Mouse (Mus musculus) embryonic facial prominence, embryonic 10.5 days (tissue): ENCODE measurements around the gene Gm5460. TPM values are rescaled to one million over a fixed set of nuclear protein-coding genes. Genes with fewer than 3 reads are reported as not detected.

Source experiments
- DNase-seq: peaks from one replicate; pipeline ENCODE4 v3.0.0-alpha.2; 2017; ENCODE audit warnings: low spot score
- H3K27ac ChIP-seq: fragments of 300-500 bp; sonication (generic); replicated peaks from 2 replicates; pipeline ENCODE4 v1.5.1; 2016; ENCODE audit warnings: mild to moderate bottlenecking
- H3K27me3 ChIP-seq: fragments of 300-500 bp; sonication (generic); replicated peaks from 2 replicates; pipeline ENCODE4 v1.6.1; 2016; ENCODE audit warnings: low read depth, mild to moderate bottlenecking; ENCODE audit not compliant: poor library complexity, severe bottlenecking
- H3K36me3 ChIP-seq: fragments of 300-500 bp; sonication (generic); replicated peaks from 2 replicates; pipeline ENCODE4 v1.6.1; 2016; ENCODE audit warnings: mild to moderate bottlenecking, moderate library complexity
- H3K4me1 ChIP-seq: fragments of 300-500 bp; sonication (generic); 2 replicates; pipeline ENCODE4 v1.6.1; 2016
- H3K4me3 ChIP-seq: fragments of 300-500 bp; sonication (generic); 2 replicates; pipeline ENCODE4 v1.5.1; 2016; ENCODE audit warnings: mild to moderate bottlenecking, moderate library complexity
- H3K9me3 ChIP-seq: fragments of 300-500 bp; sonication (generic); 2 replicates; pipeline ENCODE4 v1.6.1; 2016; ENCODE audit warnings: mild to moderate bottlenecking
- WGBS: fragments of 180-500 bp; shearing (Covaris S2); methylation state at CpG from one replicate; pipeline ENCODE4 v1.1.7; 2016; 5-methylcytosine and 5-hydroxymethylcytosine counted together
- polyA plus RNA-seq: library from polyadenylated mRNA; unstranded; fragments of >200 nt; fragmentation: Nextera tagmentation; extraction: Ambion mirVana; gene quantifications from 2 replicates; pipeline ENCODE4 v1.2.1, GENCODE M21; 2016

Gm5460 gene
- polyA plus RNA-seq = not detected in 2 replicates

DNA sequence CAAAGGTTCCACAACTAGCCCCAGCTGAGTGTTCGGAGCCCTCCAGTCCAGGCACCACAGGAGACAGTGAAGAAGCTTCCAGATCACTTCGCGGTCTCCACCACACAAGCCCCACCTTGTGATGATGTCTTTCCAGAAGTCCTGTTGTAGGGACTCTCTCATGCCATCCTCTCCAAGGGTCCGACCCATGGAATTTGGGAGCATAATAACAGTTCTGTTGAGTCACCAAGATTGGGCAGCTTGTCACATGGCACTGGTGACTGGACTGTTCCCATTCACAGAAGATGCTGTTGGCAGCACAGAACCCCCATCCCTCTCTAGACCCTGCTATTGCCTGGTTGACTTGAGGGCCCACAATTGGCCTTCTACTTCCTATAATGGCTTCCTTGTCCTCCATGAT is at the start of gene Gm5460:
TSS of gene Gm5460 (plus strand) at position 378 of the 400 bp plus-strand sequence.
- DNase-seq = no peak
- Histone ChIP-seq H3K36me3 (no peaks in the 10 kb centered on the region), H3K4me1 (no peaks in the 10 kb centered on the region), H3K27ac (no peak within 1 kb of the TSS), H3K9me3 (no peaks in the 10 kb centered on the region), H3K4me3 (no peak within 1 kb of the TSS), H3K27me3 (no peaks in the 10 kb centered on the region)
- 94% methylated on average over 4 of the region's 4 CpGs for WGBS

DNA sequence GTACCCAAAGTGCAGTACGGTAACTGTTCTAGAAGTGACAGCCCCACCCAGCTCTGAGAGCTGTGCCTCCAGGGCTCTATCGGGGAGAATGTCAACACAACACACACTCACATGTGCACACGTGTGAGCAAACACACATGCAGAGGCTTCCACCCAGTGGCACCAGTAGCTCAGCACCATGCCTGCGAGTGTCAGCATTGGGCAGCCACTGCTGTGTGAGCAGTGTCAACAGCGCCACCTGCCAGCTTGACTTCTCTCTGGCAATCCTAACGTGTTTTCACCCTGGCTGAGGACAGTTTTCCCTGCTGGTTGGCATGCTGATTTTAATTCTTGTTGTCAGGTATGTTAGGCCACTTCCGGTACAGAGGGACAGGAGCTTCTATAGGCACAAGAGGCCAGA is 43.9 kb upstream of the Gm5460 start:
- Histone ChIP-seq H3K4me1 (0 out of 2 replicates have a peak, but pooled peaks cover under 1% of the 10 kb centered on the region), H3K36me3 (no peaks in the 10 kb centered on the region), H3K9me3 (no peaks in the 10 kb centered on the region), H3K27ac (no peak overlapping the region), H3K27me3 (peaks cover 23% of the 10 kb centered on the region), H3K4me3 (no peak overlapping the region)
- DNase-seq = peak; percentile 25
- 50% methylated on average over 7 of the region's 7 CpGs for WGBS

DNA sequence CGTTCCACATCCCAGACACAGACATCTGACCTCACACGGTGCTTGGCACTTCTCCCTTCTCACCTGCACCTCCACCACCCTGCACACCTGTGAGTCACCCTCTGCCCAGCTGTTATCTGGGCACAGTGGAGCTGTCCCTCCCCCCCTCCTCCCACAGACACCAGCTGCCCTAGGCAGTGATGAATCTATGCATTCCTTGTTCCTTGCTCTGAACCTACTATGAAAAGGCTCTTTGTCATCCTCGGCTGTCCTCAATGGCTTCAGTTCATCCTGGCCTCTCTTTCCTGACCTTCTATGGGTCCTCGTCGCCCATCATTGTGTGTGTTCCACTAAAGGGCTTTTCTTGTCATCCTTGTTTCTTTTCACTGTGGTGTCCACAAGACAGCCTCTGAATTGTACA is 41.8 kb upstream of the Gm5460 start:
- Histone ChIP-seq H3K4me1 (peaks cover 11% of the 10 kb centered on the region; the same call in 1 of the 2 replicates), H3K36me3 (no peaks in the 10 kb centered on the region), H3K27ac (no peak overlapping the region), H3K27me3 (peaks cover 43% of the 10 kb centered on the region), H3K9me3 (no peaks in the 10 kb centered on the region), H3K4me3 (no peak overlapping the region)
- 38% methylated on average over 5 of the region's 5 CpGs for WGBS
- no peak for DNase-seq

DNA sequence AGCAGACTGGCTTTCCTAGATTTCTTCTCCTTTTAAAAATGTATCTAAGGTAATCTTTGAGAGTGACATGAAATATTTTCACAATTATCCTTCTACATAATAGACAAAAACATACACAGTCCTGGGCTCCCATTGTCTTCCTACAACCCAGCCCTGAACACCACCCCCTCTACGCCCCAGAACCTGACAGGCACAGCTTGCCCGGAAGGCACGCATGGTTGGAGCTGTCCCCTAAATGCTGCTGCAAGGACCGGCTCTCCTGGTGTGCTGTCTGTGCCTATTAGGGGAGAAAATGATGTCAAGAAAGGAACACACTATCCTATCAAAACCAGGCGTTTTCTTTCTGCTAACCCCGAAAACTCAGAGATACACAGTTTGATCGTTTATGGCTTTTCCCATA is 38.8 kb upstream of the Gm5460 start:
- Histone ChIP-seq H3K27me3 (peaks cover 46% of the 10 kb centered on the region), H3K4me1 (peaks cover 11% of the 10 kb centered on the region; the same call in 1 of the 2 replicates), H3K4me3 (peak overlapping the region; percentile 59; the same call in 1 of the 2 replicates), H3K9me3 (no peaks in the 10 kb centered on the region), H3K27ac (no peak overlapping the region), H3K36me3 (no peaks in the 10 kb centered on the region)
- WGBS = 31% methylated on average over 7 of the region's 7 CpGs
- peak; percentile 32 for DNase-seq

DNA sequence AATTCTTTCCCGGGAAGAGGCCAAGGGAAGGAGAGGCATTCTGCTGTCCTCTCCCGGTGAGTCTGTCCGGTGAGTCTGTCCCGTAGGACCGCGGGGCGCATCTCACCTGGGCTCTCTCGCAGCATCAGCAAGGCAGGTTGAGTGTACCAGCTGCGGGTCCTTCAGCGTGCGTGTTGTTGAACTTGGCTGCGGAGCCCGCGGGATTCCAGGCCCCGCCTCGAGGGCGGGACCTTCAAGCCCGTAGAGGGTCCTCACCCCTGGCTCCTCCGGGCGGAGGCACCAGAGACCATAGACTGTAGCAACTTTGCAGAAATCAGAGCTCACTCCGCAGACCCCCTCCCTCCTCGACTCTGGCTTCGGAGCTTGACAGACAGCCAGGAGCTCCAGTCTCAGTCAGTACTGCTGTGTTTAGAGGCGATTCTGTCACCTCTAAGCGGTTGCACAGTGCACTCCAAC is 37.9 kb upstream of the Gm5460 start, which contains the start of gene Zfp488:
TSS of gene Zfp488 (minus strand) at position 161 of the 456 bp plus-strand sequence.
- WGBS = 3% methylated on average over 25 of the region's 25 CpGs
- DNase-seq = peak; percentile 70
- no peak within 1 kb of the TSS for H3K27ac ChIP-seq
- peaks cover 11% of the 10 kb centered on the region; the same call in 1 of the 2 replicates for H3K4me1 ChIP-seq
- H3K9me3 ChIP-seq = no peaks in the 10 kb centered on the region
- peaks cover 46% of the 10 kb centered on the region for H3K27me3 ChIP-seq
- H3K36me3 ChIP-seq = no peaks in the 10 kb centered on the region
- peak within 1 kb of the TSS; percentile 59 for H3K4me3 ChIP-seq

DNA sequence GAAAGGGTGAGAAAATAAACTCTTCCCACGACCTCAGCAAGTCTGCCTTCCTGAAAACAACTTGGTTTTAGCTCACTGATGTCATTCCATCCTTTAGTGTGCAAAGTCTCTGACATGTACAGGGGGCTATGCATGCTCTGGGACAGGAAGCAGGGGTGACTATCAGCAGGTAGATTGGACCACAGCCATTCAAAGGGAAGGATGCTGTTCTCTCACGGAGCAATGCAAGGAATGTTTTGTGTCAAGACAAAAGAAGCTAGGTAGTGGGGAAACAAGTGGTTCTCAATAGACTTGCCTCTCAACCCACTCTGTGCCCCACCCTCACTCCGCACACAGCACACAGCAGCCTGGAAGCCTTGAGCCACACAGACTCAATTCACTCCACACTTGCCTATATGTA is 27.4 kb upstream of the Gm5460 start:
- Histone ChIP-seq H3K4me3 (no peak overlapping the region), H3K9me3 (no peaks in the 10 kb centered on the region), H3K27ac (no peak overlapping the region), H3K36me3 (no peaks in the 10 kb centered on the region), H3K27me3 (0 out of 2 replicates have a peak, but pooled peaks cover 8% of the 10 kb centered on the region), H3K4me1 (no peaks in the 10 kb centered on the region)
- 52% methylated on average over 3 of the region's 3 CpGs for WGBS
- no peak for DNase-seq

DNA sequence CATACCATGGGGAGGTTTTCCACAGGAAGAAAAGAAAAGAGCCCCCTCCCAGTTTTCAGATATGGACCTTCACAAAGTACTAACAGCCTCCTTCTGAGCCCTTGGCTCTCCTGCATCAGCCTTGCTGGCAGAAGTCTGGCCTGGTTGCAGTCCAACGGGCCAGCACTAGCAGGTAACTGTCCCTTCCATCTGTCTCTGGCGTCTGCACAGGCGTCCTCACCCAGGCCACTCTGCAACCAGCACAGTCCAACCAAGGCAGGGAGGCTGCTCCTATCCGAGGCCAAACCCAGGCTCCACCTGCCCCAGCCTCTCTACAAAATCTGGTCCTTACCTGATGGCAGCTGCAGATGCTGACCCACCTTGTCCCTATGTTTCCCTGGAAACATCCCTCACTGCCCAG is 24.6 kb upstream of the Gm5460 start:
- DNase-seq = no peak
- WGBS = 87% methylated on average over 4 of the region's 4 CpGs
- H3K4me3 ChIP-seq = no peak overlapping the region

DNA sequence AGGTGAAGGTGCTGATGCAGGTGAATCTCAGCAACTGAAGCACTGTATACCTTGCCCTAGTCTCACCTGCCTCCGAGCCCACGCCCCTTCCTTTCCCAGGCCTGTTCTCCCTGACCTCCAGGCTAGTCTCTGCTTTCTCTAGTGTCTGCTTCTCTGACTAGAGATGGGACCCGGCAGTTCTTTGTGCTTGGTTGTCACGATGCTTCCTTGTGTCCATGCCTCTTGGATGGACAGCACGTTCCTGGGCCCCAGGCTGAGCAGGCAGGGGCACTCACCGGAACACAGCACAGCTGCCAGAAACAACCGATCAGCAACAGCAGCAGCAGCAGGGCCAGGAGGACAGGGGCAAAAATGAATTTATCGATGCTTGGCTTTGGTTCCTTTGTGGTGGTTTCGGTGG is 23.5 kb upstream of the Gm5460 start:
- H3K9me3 ChIP-seq = no peaks in the 10 kb centered on the region
- H3K4me1 ChIP-seq = 0 out of 2 replicates have a peak, but pooled peaks cover 9% of the 10 kb centered on the region
- 0 out of 2 replicates have a peak, but pooled peaks cover 8% of the 10 kb centered on the region for H3K27me3 ChIP-seq
- H3K27ac ChIP-seq = no peak overlapping the region
- H3K4me3 ChIP-seq = no peak overlapping the region
- no peak for DNase-seq
- WGBS = 91% methylated on average over 9 of the region's 9 CpGs
- H3K36me3 ChIP-seq = no peaks in the 10 kb centered on the region

More for the DNA sequence above, 24.6 kb upstream of the Gm5460 start:
- 0 out of 2 replicates have a peak, but pooled peaks cover 8% of the 10 kb centered on the region for H3K27me3 ChIP-seq
- no peaks in the 10 kb centered on the region for H3K36me3 ChIP-seq
- no peaks in the 10 kb centered on the region for H3K9me3 ChIP-seq
- H3K4me1 ChIP-seq = 0 out of 2 replicates have a peak, but pooled peaks cover 2% of the 10 kb centered on the region
- no peak overlapping the region for H3K27ac ChIP-seq

DNA sequence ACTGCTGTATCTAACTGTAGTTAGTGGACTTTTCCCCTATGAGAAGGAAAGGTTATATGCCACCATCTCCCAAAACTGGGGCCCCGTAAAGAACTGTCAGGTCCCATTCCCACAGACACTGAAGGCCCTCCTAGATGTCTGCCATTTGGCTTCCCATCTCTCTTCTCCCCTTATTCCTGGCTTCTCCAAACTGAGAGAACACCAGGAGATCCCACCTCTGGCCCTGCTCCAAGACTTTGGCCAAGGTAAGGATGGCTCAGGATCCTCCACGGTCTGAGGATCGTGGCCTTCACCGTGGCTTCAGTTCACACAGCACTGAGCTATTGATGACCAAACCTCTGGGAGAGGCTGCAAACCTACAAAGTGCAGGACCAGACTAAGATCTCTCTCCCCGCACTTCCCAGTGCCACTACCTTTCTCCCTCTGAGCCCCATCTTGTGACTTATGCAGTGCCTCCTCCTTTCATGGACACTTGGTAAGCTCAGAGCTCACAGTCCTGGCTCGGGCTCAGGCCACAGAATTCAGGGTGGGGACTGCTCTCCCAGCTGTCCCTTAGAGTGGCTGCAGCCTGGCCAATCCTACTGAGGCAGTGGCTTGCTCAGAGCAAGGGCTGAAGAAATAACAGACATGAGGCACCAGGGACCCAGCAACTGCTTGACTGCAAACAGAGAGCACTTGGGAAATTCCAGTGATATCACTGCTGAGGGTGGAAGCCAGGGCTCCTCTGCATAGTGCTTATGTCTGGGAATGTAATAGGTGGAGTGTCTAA is 22.9 kb upstream of the Gm5460 start:
- H3K4me3 ChIP-seq = no peak overlapping the region
- no peak for DNase-seq
- H3K9me3 ChIP-seq = no peaks in the 10 kb centered on the region
- H3K36me3 ChIP-seq = no peaks in the 10 kb centered on the region
- H3K4me1 ChIP-seq = 0 out of 2 replicates have a peak, but pooled peaks cover 9% of the 10 kb centered on the region
- 0 out of 2 replicates have a peak, but pooled peaks cover 8% of the 10 kb centered on the region for H3K27me3 ChIP-seq
- WGBS = 88% methylated on average over 6 of the region's 6 CpGs
- no peak overlapping the region for H3K27ac ChIP-seq

DNA sequence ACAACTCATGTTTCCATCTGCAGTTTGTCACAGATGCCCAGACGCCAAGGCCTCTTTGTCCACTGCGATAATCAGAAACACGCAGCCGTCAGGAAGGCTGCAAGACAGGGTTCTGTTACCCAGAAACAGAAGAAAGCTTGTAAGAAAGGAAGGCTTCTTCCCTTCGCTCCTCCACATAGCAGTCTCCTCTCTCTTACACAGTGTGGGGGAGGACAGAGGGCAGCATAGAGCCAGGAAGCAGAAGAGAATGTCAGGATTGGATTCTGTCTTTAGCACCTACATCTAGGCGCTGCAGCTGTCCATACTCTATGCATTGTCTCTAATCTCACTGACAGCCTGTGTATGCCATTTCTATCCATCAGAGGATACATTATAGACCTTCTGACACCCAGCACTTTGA is 19.1 kb upstream of the Gm5460 start:
- Histone ChIP-seq H3K9me3 (no peaks in the 10 kb centered on the region), H3K4me3 (no peak overlapping the region), H3K36me3 (no peaks in the 10 kb centered on the region), H3K4me1 (0 out of 2 replicates have a peak, but pooled peaks cover 9% of the 10 kb centered on the region), H3K27me3 (no peaks in the 10 kb centered on the region), H3K27ac (no peak overlapping the region)
- 55% methylated on average over 6 of the region's 6 CpGs for WGBS
- DNase-seq = no peak

DNA sequence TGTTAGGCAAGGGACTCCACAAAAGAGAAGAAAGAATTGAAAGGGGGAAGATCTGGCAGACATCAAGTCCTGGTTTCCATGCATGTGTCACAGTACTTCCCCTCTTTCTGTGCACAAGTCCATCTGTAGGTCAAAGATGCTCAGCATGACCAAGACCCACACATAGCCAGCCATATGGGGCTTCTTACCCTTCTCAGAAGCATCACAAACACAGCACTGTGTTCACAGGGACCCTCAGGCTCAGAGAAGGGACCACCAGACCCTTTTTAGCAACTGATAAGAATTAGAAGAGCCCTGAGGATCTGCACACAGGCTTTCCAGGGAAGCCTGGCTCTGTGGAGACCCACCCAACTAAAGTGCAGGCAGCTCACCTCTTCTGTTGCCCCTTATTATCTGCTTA is 16.5 kb upstream of the Gm5460 start:
- Histone ChIP-seq H3K27me3 (no peaks in the 10 kb centered on the region), H3K4me3 (no peak overlapping the region), H3K9me3 (no peaks in the 10 kb centered on the region)

DNA sequence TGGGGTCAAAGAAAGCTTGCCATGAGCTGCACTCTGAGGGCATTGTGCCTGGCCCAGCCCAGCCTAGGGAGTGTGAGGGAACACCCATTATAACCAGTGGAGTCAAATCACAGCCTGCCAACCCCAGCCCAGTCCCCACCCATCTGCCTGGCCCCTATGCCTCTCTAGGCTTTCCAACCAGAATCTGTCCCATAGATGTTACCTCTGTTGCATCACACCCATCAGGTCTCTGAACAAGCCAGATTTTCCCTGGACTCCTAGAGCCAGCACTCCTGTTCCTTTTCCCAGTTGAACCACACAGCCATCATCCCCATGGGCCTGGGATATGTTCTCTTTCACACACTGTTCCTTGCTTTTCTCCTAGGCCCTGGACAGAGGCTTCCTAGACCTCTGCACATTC is 15.1 kb upstream of the Gm5460 start:
- DNase-seq = no peak
- Histone ChIP-seq H3K27me3 (no peaks in the 10 kb centered on the region), H3K4me3 (no peak overlapping the region), H3K4me1 (0 out of 2 replicates have a peak, but pooled peaks cover 9% of the 10 kb centered on the region), H3K9me3 (no peaks in the 10 kb centered on the region), H3K27ac (no peak overlapping the region), H3K36me3 (no peaks in the 10 kb centered on the region)

More for the DNA sequence above, 16.5 kb upstream of the Gm5460 start:
- Histone ChIP-seq H3K27ac (no peak overlapping the region), H3K36me3 (no peaks in the 10 kb centered on the region), H3K4me1 (0 out of 2 replicates have a peak, but pooled peaks cover 9% of the 10 kb centered on the region)
- DNase-seq = no peak

DNA sequence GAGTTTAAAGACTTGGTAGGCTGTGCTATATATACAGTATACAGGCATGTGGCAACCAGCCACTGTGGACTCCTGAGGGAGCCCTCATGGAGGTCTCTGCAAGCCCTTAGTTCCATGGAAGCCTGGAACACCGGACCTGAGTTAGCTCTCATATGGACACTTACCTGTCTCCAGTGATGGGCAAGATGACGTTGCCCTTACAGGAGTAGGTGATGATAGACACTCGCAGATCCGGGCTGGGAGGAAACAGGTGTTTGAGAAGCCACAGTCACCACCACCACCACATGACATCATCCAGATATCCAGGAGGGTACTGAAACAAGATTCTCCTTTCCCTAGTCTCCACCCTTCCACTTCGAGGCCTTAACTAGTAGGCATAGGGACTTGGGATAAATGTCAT is 14.2 kb upstream of the Gm5460 start:
- Histone ChIP-seq H3K4me3 (no peak overlapping the region), H3K27ac (no peak overlapping the region), H3K36me3 (no peaks in the 10 kb centered on the region), H3K9me3 (no peaks in the 10 kb centered on the region), H3K27me3 (no peaks in the 10 kb centered on the region), H3K4me1 (0 out of 2 replicates have a peak, but pooled peaks cover 3% of the 10 kb centered on the region)
- WGBS = 92% methylated on average over 5 of the region's 5 CpGs
- DNase-seq = no peak
